Mouse (Mus musculus): Measurements from ENCODE around the gene Eif3i. TPM values are rescaled to one million over a fixed set of nuclear protein-coding genes. Genes with fewer than 3 reads are reported as not detected.
A peak's percentile ranks its signal among the peaks of the same experiment; 100 is the strongest.

The Eif3i gene
- 169 and 189 TPM in 2 replicates for polyA plus RNA-seq (2015; fragmentation: Nextera tagmentation; extraction: Ambion mirVana)

DNA sequence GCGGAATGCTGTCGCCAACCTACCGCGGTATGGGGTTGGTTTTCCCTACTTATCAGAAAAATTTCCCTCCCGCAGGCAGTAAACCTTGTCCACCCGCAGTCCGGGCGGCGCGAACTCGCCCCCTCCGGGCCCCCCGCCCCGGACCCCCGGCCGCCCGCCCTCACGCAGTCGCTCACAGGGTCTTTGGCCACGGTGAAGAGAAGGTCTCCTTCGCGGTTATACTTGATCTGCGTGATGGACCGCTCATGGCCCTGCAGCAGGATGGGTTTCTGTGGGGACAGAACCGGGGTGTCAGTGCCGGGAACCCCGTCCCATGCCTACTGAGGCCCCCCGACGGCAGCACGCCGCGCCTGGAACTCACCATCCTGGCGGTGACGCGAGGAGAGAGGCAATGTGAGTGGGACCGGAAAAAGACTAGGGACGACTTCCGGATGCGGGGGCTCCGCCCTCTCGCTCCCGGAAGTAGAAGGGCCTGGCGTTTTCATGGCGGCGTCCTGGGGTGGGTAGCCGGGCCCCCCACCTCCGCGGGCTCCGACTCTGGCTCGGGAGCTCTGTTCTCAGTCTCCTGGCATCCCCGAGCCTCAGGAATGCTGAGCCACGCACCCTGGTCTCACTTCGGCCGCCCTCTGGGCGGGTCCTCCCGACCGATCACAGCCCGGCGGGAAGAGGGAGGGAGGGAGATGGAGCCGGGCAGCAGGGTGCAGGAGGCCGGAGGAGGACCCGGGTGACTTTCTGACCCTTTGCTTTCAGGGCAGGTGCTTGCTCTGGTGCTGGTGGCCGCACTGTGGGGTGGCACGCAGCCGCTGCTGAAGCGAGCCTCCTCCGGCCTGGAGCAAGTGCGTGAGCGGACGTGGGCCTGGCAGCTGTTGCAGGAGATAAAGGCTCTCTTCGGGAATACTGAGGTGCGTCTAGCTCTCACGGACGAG, at the start of gene Eif3i, which contains the start of gene Tmem234:
Eif3i (minus strand) TSS at position 416 of the 926 bp plus-strand sequence.
Tmem234 (plus strand) TSS at position 436 of the 926 bp plus-strand sequence.
- Histone ChIP-seq H3K4me1 (peaks cover 27% of the 10 kb centered on the region), H3K4me2 (peak within 1 kb of the TSS; percentile 88), H3K9me3 (no peaks in the 10 kb centered on the region), H3K27ac (replicated peaks) (peak within 1 kb of the TSS; percentile 81), H3K4me3 (peak within 1 kb of the TSS; percentile 99), H3K9ac (peak within 1 kb of the TSS; percentile 97), H3K36me3 (peaks cover 68% of the 10 kb centered on the region), H3K27me3 (replicated peaks) (no peaks in the 10 kb centered on the region)
- ATAC-seq (ENCODE audit: extremely low read depth, insufficient number of reproducible peaks, low FRiP score, low TSS enrichment): peak; percentile 77
- WGBS: under 1% methylated on average over 71 of the region's 74 CpGs

DNA sequence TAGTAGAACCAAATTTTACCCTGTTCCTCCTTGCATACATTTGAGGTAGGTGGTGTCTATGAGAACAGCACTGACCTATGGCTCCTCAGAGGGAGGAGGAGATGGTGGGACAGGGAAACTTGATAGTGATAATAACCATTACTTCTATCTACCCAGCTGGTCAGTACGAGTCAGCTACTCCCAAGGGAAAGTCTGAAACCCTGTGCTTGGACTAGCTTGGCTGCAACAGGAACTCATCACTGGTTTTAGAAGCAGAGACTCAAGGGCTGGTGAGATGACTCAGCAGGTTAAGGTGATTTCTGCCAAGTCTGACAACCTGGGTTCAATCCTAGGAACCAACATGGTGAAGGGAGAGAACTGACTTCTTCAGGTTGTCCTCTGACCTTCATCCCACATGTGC, 48.2 kb upstream of the Eif3i start:
- H3K9me3 ChIP-seq: no peaks in the 10 kb centered on the region
- ATAC-seq (ENCODE audit: extremely low read depth, insufficient number of reproducible peaks, low FRiP score, low TSS enrichment): no peak
- no peaks in the 10 kb centered on the region for H3K27me3 ChIP-seq (replicated peaks)
- no peak overlapping the region for H3K4me2 ChIP-seq
- H3K9ac ChIP-seq: no peak overlapping the region
- H3K36me3 ChIP-seq: peaks cover 96% of the 10 kb centered on the region
- H3K4me1 ChIP-seq: no peaks in the 10 kb centered on the region
- no peak overlapping the region for H3K27ac ChIP-seq (replicated peaks)
- no peak overlapping the region for H3K4me3 ChIP-seq
- 82% methylated on average over 1 of the region's 1 CpGs for WGBS

DNA sequence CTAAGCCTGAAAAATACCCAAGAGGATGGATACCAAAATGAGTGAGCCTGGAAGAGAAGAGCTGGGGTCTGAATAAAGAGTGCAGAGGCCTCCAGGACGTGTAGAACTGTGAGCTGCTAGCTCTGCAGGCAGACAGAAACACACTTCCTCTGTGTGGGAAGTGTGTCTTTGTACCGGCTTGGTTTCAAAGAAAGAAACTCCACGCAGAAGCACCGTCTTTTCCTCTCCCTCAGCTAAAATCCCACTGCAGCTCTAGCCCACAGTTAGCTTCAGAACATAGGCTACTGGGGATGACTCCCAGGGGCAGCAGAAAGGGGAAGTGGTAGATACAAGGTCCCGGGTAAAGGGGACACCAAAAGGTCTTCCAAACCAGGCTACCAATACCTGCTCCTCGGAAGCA, 44.8 kb upstream of the Eif3i start:
- Histone ChIP-seq H3K4me3 (no peak overlapping the region), H3K4me1 (peaks cover 6% of the 10 kb centered on the region; the same call in 1 of the 2 replicates), H3K27me3 (replicated peaks) (no peaks in the 10 kb centered on the region), H3K27ac (replicated peaks) (no peak overlapping the region), H3K9ac (no peak overlapping the region), H3K36me3 (peaks cover 65% of the 10 kb centered on the region), H3K4me2 (no peak overlapping the region), H3K9me3 (no peaks in the 10 kb centered on the region)
- ATAC-seq (ENCODE audit: extremely low read depth, insufficient number of reproducible peaks, low FRiP score, low TSS enrichment): no peak
- WGBS: 86% methylated on average over 6 of the region's 6 CpGs

GRCm38 (mm10) chr4:129641756-129642155, 41.3 kb upstream of the Eif3i start:
- no peak for ATAC-seq (ENCODE audit: extremely low read depth, insufficient number of reproducible peaks, low FRiP score, low TSS enrichment)
- H3K36me3 ChIP-seq: peaks cover 58% of the 10 kb centered on the region
- peak overlapping the region; percentile 87 for H3K4me2 ChIP-seq
- peaks cover 28% of the 10 kb centered on the region for H3K4me1 ChIP-seq
- H3K9ac ChIP-seq: peak overlapping the region; percentile 55; the same call in 1 of the 2 replicates
- no peaks in the 10 kb centered on the region for H3K27me3 ChIP-seq (replicated peaks)
- H3K4me3 ChIP-seq: peak overlapping the region; percentile 66; the same call in 1 of the 2 replicates
- H3K27ac ChIP-seq (replicated peaks): no peak overlapping the region
- 60% methylated on average over 5 of the region's 5 CpGs for WGBS
- no peaks in the 10 kb centered on the region for H3K9me3 ChIP-seq

DNA sequence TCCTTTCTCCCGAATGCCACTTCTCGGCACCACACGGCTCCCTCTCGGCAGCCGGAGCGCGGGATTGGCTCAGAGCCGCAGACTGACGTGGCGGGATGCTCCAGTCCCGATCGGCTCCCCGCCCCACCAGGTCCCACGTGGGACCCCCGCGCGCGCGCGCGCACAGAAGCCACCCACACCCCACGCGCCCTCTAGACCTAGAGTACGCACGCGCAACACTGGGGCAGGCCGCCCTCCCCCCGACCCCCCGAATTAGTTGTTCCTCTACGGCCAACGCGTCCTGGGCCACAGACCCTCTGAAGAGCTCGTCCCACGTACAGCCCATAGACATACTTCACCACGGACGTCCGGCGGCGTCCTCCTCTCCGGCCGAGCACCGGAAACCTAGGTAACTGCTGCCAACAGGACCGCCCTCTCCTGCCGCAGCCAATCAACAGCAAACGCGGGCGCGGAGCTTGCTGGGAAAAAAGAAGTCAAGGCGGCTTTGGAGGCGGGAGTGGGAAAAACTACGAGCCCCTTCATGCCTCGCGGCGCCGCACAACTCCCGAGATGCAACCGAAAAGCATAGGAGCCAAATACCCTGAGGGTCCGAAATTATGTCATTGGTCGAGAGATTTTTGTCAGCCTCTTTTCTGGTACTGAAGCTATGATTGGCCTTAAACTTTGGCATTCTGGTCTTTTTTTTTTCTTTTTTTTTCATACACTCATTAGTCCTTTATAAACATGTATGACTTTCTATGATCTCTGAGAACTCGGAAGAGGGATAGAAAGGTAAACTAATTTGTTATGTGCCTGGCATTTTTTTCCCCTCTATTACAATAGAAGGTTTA, 40.4 kb upstream of the Eif3i start, which contains the start of gene Txlna:
Txlna (minus strand) TSS at position 428 of the 830 bp plus-strand sequence.
- peaks cover 28% of the 10 kb centered on the region for H3K4me1 ChIP-seq
- H3K4me2 ChIP-seq: peak within 1 kb of the TSS; percentile 87
- H3K27ac ChIP-seq (replicated peaks): peak within 1 kb of the TSS; percentile 94
- H3K9me3 ChIP-seq: no peaks in the 10 kb centered on the region
- H3K4me3 ChIP-seq: peak within 1 kb of the TSS; percentile 66
- peaks cover 58% of the 10 kb centered on the region for H3K36me3 ChIP-seq
- no peaks in the 10 kb centered on the region for H3K27me3 ChIP-seq (replicated peaks)
- H3K9ac ChIP-seq: peak within 1 kb of the TSS; percentile 91
- WGBS: under 1% methylated on average over 60 of the region's 60 CpGs
- peak; percentile 90 for ATAC-seq (ENCODE audit: extremely low read depth, insufficient number of reproducible peaks, low FRiP score, low TSS enrichment)

DNA sequence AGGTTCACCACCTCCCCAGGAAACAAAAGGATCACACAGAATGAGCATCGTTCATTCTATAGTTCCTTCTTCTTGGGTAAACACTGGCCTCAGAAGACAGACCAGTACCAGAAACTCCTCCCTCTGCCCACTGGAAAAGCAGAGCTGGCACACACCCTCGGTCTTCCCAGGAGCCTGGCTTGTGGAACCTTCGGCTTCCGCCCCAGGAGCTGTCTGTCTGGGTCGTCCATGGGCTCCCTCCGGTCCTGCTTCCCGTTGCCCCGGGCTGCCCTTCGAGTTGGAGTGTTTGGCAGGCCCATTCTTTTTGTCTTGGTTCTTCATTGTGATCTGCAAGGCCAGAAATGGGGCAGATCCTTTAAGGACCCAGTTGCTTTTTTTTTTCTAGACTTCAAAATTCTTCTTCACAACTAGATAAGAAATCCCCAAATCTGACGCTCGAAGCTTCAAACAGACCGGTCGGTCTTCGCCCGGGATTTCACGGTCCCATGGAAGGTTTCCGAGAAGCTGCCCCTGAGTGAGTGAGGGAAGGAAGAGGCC, 39.7 kb upstream of the Eif3i start:
- peak overlapping the region; percentile 91 for H3K9ac ChIP-seq
- peak overlapping the region; percentile 94 for H3K27ac ChIP-seq (replicated peaks)
- H3K4me3 ChIP-seq: peak overlapping the region; percentile 66
- no peaks in the 10 kb centered on the region for H3K9me3 ChIP-seq
- H3K4me2 ChIP-seq: peak overlapping the region; percentile 87
- no peak for ATAC-seq (ENCODE audit: extremely low read depth, insufficient number of reproducible peaks, low FRiP score, low TSS enrichment)
- H3K4me1 ChIP-seq: peaks cover 28% of the 10 kb centered on the region
- H3K36me3 ChIP-seq: peaks cover 58% of the 10 kb centered on the region
- 6% methylated on average over 17 of the region's 17 CpGs for WGBS
- no peaks in the 10 kb centered on the region for H3K27me3 ChIP-seq (replicated peaks)

GRCm38 (mm10) chr4:129639221-129639620, 38.8 kb upstream of the Eif3i start:
- ATAC-seq (ENCODE audit: extremely low read depth, insufficient number of reproducible peaks, low FRiP score, low TSS enrichment): no peak
- H3K4me1 ChIP-seq: peaks cover 28% of the 10 kb centered on the region
- H3K4me2 ChIP-seq: peak overlapping the region; percentile 87
- no peaks in the 10 kb centered on the region for H3K9me3 ChIP-seq
- WGBS: 81% methylated on average over 15 of the region's 15 CpGs
- peak overlapping the region; percentile 66 for H3K4me3 ChIP-seq
- H3K27me3 ChIP-seq (replicated peaks): no peaks in the 10 kb centered on the region
- no peak overlapping the region for H3K27ac ChIP-seq (replicated peaks)
- H3K9ac ChIP-seq: peak overlapping the region; percentile 91
- H3K36me3 ChIP-seq: peaks cover 58% of the 10 kb centered on the region

DNA sequence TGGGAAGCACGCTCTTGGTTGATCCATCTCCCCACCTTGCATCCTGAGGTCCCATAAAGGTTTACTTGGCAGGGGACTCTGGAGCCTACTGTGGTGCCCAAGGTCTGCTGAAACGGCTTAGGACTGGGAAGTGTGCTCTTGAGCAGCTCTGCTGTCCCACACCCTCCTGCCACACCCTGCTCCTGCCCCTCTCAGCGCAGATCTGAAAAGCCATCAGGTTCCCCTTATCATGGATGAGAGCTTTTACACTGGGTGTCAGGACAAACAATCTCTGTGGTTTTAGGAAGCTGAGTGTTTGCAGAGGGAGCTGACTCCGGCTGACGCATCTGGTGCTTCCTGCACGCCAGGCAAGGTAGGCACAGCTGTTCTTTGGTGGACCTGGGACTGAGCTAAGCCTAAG, 33.4 kb upstream of the Eif3i start:
- no peak overlapping the region for H3K4me2 ChIP-seq
- no peak overlapping the region for H3K4me3 ChIP-seq
- 84% methylated on average over 6 of the region's 6 CpGs for WGBS
- no peak for ATAC-seq (ENCODE audit: extremely low read depth, insufficient number of reproducible peaks, low FRiP score, low TSS enrichment)
- H3K9ac ChIP-seq: no peak overlapping the region
- H3K9me3 ChIP-seq: no peaks in the 10 kb centered on the region
- H3K27ac ChIP-seq (replicated peaks): no peak overlapping the region
- peaks cover 9% of the 10 kb centered on the region for H3K4me1 ChIP-seq
- peaks cover 99% of the 10 kb centered on the region for H3K36me3 ChIP-seq
- no peaks in the 10 kb centered on the region for H3K27me3 ChIP-seq (replicated peaks)

GRCm38 (mm10) chr4:129631867-129632266, 31.4 kb upstream of the Eif3i start:
- ATAC-seq (ENCODE audit: extremely low read depth, insufficient number of reproducible peaks, low FRiP score, low TSS enrichment): no peak
- Histone ChIP-seq H3K9ac (no peak overlapping the region), H3K4me3 (no peak overlapping the region), H3K36me3 (peaks cover 100% of the 10 kb centered on the region), H3K9me3 (no peaks in the 10 kb centered on the region), H3K27ac (replicated peaks) (no peak overlapping the region), H3K27me3 (replicated peaks) (no peaks in the 10 kb centered on the region), H3K4me2 (no peak overlapping the region), H3K4me1 (no peaks in the 10 kb centered on the region)
- WGBS: 89% methylated on average over 12 of the region's 12 CpGs

- H3K4me3 ChIP-seq: no peak overlapping the region
- H3K4me1 ChIP-seq: peaks cover under 1% of the 10 kb centered on the region; the same call in 1 of the 2 replicates
- WGBS: 85% methylated on average over 4 of the region's 4 CpGs
- no peak overlapping the region for H3K27ac ChIP-seq (replicated peaks)
- no peaks in the 10 kb centered on the region for H3K27me3 ChIP-seq (replicated peaks)
- no peak for ATAC-seq (ENCODE audit: extremely low read depth, insufficient number of reproducible peaks, low FRiP score, low TSS enrichment)
- peaks cover 100% of the 10 kb centered on the region for H3K36me3 ChIP-seq
- no peak overlapping the region for H3K4me2 ChIP-seq
- no peak overlapping the region for H3K9ac ChIP-seq
- H3K9me3 ChIP-seq: no peaks in the 10 kb centered on the region
These were observed 30.5 kb upstream of the Eif3i start for GRCm38 (mm10) chr4:129630944-129631343.

GRCm38 (mm10) chr4:129626035-129626434, 25.6 kb upstream of the Eif3i start:
- Histone ChIP-seq H3K27me3 (replicated peaks) (no peaks in the 10 kb centered on the region), H3K27ac (replicated peaks) (no peak overlapping the region), H3K36me3 (peaks cover 53% of the 10 kb centered on the region), H3K4me2 (no peak overlapping the region), H3K9me3 (no peaks in the 10 kb centered on the region), H3K4me1 (peaks cover 36% of the 10 kb centered on the region), H3K4me3 (no peak overlapping the region), H3K9ac (peak overlapping the region; percentile 92; the same call in 1 of the 2 replicates)
- 73% methylated on average over 6 of the region's 6 CpGs for WGBS
- no peak for ATAC-seq (ENCODE audit: extremely low read depth, insufficient number of reproducible peaks, low FRiP score, low TSS enrichment)

Data from heart, embryonic 13.5 days (tissue).